Mouse (Mus musculus): Measurements from ENCODE around the gene Scamp4. TPM values are rescaled to one million over a fixed set of nuclear protein-coding genes. Genes with fewer than 3 reads are reported as not detected.

Scamp4 gene
- polyA plus RNA-seq, 1 experiment from 2014 or later = 65.9 TPM

DNA sequence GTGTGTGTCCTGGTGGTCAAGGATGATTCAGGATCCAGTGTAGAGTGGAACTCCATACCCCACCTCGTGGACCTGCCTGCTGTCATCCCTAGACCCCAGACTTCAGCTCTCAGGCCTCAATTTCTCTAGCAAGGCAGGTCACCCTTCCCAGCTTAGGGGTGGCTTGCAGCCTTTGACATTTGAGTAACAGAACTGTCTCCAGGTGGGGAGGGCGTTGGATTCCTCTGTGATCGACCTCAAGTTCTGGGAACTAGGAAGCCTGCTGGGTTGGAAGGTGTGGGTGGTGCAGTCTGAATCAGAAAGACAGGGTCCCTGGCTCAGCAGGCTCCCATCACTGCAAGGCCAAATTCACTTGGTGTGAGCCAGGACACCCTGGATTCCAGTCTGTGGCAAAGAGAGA is 27.8 kb upstream of the Scamp4 start:
- no peak for ATAC-seq (ENCODE audit: insufficient number of reproducible peaks, insufficient read depth, low FRiP score, low read depth)
- Histone ChIP-seq H3K9me3 (ENCODE audit: control insufficient read depth, low read length) (no peaks in the 10 kb centered on the region), H3K27me3 (ENCODE audit: control insufficient read depth, insufficient read depth, low read length) (no peaks in the 10 kb centered on the region), H3K9ac (ENCODE audit: low read length) (peak overlapping the region; percentile 87; the same call in 1 of the 2 replicates), H3K36me3 (ENCODE audit: control insufficient read depth, insufficient read depth, low read length) (no peaks in the 10 kb centered on the region), H3K4me1 (ENCODE audit: control insufficient read depth in 2 of 2, insufficient read depth in 2 of 2, low read length in 2 of 2) (peaks cover 41 to 62% of the 10 kb centered on the region in 2 experiments), H3K4me3 (ENCODE audit: control insufficient read depth in 1 of 2, insufficient read depth in 1 of 2, low read depth in 1 of 2, low read length in 2 of 2) (no peak overlapping the region), H3K4me2 (ENCODE audit: low read length) (peak overlapping the region; percentile 92; the same call in 1 of the 2 replicates), H3K27ac (replicated peaks in 1 of 2; ENCODE audit: control insufficient read depth in 1 of 2, insufficient read depth in 1 of 2, low read depth in 2 of 2, low read length in 2 of 2) (no peak overlapping the region)
- 78% methylated on average over 3 of the region's 3 CpGs for WGBS

DNA sequence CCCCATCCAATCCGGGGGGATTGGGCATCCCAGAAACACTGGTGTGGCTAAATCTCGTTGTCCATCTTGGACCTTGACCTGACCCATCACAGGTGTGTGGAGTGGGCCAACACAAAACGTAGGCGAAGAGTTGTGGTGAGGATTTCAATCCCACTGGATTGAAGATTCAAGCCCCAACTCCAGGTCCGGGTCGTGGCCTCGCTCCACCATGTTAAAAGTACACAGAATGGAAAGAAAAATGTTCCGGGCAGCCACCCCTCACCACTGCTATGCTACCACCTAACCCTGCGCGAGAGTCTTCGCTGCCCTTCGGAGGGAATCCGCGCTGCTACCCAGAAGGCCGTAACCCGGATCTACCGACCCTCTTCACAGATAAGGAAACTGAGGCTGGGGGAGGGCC is 26.7 kb upstream of the Scamp4 start:
- Histone ChIP-seq H3K9me3 (ENCODE audit: control insufficient read depth, low read length) (no peaks in the 10 kb centered on the region), H3K36me3 (ENCODE audit: control insufficient read depth, insufficient read depth, low read length) (peaks cover under 1% of the 10 kb centered on the region; the same call in 1 of the 2 replicates), H3K4me3 (ENCODE audit: control insufficient read depth in 1 of 2, insufficient read depth in 1 of 2, low read depth in 1 of 2, low read length in 2 of 2) (peak overlapping the region; percentile 81 to 87), H3K27ac (replicated peaks in 1 of 2; ENCODE audit: control insufficient read depth in 1 of 2, insufficient read depth in 1 of 2, low read depth in 2 of 2, low read length in 2 of 2) (no peak overlapping the region), H3K4me2 (ENCODE audit: low read length) (peak overlapping the region; percentile 92), H3K27me3 (ENCODE audit: control insufficient read depth, insufficient read depth, low read length) (no peaks in the 10 kb centered on the region), H3K4me1 (ENCODE audit: control insufficient read depth in 2 of 2, insufficient read depth in 2 of 2, low read length in 2 of 2) (peaks cover 31 to 52% of the 10 kb centered on the region in 2 experiments), H3K9ac (ENCODE audit: low read length) (peak overlapping the region; percentile 87)
- ATAC-seq (ENCODE audit: insufficient number of reproducible peaks, insufficient read depth, low FRiP score, low read depth) = no peak
- WGBS = 13% methylated on average over 17 of the region's 17 CpGs

DNA sequence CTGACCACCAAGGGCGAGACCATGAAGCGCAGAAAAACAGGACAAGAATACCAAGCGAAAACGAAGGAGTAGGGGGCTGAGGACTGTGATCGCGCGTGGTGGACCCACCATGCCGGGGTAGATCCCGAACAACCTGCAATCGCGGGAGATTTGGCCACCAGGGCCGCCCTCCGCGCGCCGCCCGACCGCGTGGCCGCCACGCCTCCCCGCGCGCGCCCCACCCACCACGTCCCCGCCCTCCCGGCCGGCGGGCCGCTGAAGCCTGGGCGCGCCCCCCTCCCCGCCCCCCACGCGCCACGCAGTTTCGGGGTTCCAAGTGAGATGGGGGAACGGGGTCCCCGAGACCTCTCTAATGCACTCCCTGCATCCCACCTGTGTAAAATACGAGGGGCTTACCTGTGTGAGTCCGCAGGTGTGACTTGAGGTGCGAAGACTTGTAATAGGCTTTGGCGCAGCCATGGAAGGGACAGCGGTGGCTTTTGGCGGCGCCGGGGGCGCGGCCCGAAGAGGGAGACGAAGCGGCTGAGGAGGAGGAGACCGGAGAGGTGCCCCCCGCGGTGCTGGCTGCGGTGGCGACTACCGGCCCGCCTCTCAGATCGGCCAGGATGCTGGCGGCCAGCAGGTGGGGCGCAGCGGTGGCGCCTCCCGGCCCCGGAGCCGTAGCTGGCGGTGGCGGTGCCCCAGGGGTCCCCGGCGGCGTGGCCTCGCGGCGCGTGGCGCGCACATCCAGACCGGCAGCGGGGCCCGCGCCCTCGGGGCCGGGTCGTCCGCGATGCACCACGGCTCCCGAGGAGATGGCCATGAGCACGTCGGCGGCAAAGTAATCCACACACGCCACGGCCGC is 26.1 kb upstream of the Scamp4 start:
- peaks cover 3% of the 10 kb centered on the region; the same call in 1 of the 2 replicates for H3K36me3 ChIP-seq (ENCODE audit: control insufficient read depth, insufficient read depth, low read length)
- peak overlapping the region; percentile 72 to 92 for H3K27ac ChIP-seq (replicated peaks in 1 of 2; ENCODE audit: control insufficient read depth in 1 of 2, insufficient read depth in 1 of 2, low read depth in 2 of 2, low read length in 2 of 2)
- no peaks in the 10 kb centered on the region for H3K27me3 ChIP-seq (ENCODE audit: control insufficient read depth, insufficient read depth, low read length)
- H3K9me3 ChIP-seq (ENCODE audit: control insufficient read depth, low read length) = no peaks in the 10 kb centered on the region
- peak overlapping the region; percentile 81 to 87 for H3K4me3 ChIP-seq (ENCODE audit: control insufficient read depth in 1 of 2, insufficient read depth in 1 of 2, low read depth in 1 of 2, low read length in 2 of 2)
- peak overlapping the region; percentile 92 for H3K4me2 ChIP-seq (ENCODE audit: low read length)
- ATAC-seq (ENCODE audit: insufficient number of reproducible peaks, insufficient read depth, low FRiP score, low read depth) = no peak
- H3K4me1 ChIP-seq (ENCODE audit: control insufficient read depth in 2 of 2, insufficient read depth in 2 of 2, low read length in 2 of 2) = peaks cover 25 to 45% of the 10 kb centered on the region in 2 experiments
- WGBS = under 1% methylated on average over 77 of the region's 96 CpGs
- peak overlapping the region; percentile 87 for H3K9ac ChIP-seq (ENCODE audit: low read length)

DNA sequence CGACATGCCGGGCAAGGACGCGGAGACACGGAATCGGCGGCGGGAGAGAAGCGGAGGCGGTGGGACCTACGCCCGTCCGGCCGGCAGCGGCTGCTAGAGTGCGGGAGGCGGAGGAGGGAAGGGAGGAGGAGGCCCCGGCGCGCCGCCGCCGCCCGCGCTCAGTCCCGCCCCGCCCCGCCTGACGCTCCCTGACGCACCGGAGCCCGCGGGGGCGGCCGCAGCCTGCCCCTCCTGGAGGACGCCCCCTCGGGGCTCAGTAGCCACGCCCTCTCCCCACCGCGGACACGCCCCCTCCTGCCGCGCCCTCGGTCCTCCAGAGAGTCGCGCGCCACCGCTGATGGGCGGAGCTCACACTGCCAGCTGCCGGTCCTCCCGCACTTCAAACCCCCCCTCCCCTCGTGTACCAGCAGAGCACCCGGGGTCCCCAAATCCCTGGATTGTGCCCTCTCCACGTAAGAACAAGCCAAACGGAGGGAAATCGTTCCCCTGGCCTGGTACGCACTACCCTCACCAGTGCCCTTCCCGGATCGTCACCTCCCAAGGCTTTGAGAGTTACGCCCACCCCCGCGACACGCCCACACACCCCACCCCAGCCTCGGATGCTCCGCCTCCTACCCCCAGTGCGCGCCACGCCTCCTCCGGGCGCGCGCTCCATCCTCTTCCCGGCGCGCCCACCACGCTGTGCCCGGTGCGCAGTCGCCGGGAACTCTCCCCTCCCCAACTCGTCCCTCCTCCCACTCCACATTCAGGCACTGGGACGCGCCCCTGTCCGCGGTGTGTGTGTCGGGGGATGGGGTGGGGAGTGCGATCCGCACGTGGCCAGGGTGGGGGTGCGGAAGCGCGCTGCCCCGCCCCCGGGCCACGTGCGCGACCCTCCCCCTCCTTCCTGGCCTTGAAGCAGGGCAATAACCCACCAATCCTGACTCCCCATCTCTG is 25.2 kb upstream of the Scamp4 start, which contains the start of gene Klf16:
Gene Klf16, minus strand, starts transcription at position 127 of the 936 bp plus-strand sequence.
- Histone ChIP-seq H3K36me3 (ENCODE audit: control insufficient read depth, insufficient read depth, low read length) (peaks cover 11% of the 10 kb centered on the region; the same call in 1 of the 2 replicates), H3K4me1 (ENCODE audit: control insufficient read depth in 2 of 2, insufficient read depth in 2 of 2, low read length in 2 of 2) (peaks cover 22 to 39% of the 10 kb centered on the region in 2 experiments), H3K27ac (replicated peaks in 1 of 2; ENCODE audit: control insufficient read depth in 1 of 2, insufficient read depth in 1 of 2, low read depth in 2 of 2, low read length in 2 of 2) (peak within 1 kb of the TSS; percentile 83 to 92), H3K9ac (ENCODE audit: low read length) (peak within 1 kb of the TSS; percentile 87), H3K4me2 (ENCODE audit: low read length) (peak within 1 kb of the TSS; percentile 92), H3K9me3 (ENCODE audit: control insufficient read depth, low read length) (no peaks in the 10 kb centered on the region), H3K4me3 (ENCODE audit: control insufficient read depth in 1 of 2, insufficient read depth in 1 of 2, low read depth in 1 of 2, low read length in 2 of 2) (peak within 1 kb of the TSS; percentile 81 to 87), H3K27me3 (ENCODE audit: control insufficient read depth, insufficient read depth, low read length) (no peaks in the 10 kb centered on the region)
- ATAC-seq (ENCODE audit: insufficient number of reproducible peaks, insufficient read depth, low FRiP score, low read depth) = peak; percentile 84
- under 1% methylated on average over 71 of the region's 97 CpGs for WGBS

DNA sequence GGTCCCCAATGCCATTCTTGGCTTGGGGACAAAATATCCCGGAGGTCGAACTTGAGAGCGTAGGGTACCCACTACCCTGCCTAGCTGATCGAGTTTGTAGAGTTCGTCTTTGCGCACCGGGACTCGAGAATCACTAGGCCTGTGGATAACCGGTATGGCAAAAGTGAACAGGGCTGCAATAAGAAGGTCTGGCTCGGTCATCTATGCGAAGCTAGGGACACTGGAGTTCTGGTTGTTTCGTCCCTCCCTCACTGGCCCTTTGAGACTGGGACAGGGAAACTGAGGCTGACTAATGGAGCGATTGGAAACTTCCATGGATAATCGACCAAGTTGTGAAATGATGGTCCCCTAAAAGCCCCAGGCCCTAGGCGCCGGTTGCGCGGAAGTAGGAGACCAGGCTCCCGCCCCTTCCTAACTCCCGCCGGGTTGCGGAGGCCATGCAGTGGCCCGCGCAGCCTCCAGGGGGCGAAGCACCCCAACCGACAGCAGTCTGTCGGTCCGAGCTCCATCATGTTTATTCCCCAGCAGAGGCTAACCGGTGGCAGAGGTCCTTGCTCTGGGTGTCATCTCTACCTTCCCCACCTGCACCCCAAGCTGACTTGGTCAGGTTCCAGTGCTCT is 24.4 kb upstream of the Scamp4 start:
- H3K27me3 ChIP-seq (ENCODE audit: control insufficient read depth, insufficient read depth, low read length) = no peaks in the 10 kb centered on the region
- under 1% methylated on average over 29 of the region's 29 CpGs for WGBS
- peak overlapping the region; percentile 87 for H3K9ac ChIP-seq (ENCODE audit: low read length)
- peaks cover 22 to 35% of the 10 kb centered on the region in 2 experiments for H3K4me1 ChIP-seq (ENCODE audit: control insufficient read depth in 2 of 2, insufficient read depth in 2 of 2, low read length in 2 of 2)
- no peaks in the 10 kb centered on the region for H3K9me3 ChIP-seq (ENCODE audit: control insufficient read depth, low read length)
- peak overlapping the region; percentile 92 for H3K4me2 ChIP-seq (ENCODE audit: low read length)
- H3K36me3 ChIP-seq (ENCODE audit: control insufficient read depth, insufficient read depth, low read length) = peaks cover 17% of the 10 kb centered on the region
- H3K27ac ChIP-seq (replicated peaks in 1 of 2; ENCODE audit: control insufficient read depth in 1 of 2, insufficient read depth in 1 of 2, low read depth in 2 of 2, low read length in 2 of 2) = peak overlapping the region; percentile 83 to 92
- H3K4me3 ChIP-seq (ENCODE audit: control insufficient read depth in 1 of 2, insufficient read depth in 1 of 2, low read depth in 1 of 2, low read length in 2 of 2) = peak overlapping the region; percentile 81 to 87
- ATAC-seq (ENCODE audit: insufficient number of reproducible peaks, insufficient read depth, low FRiP score, low read depth) = 0 out of 2 replicates have a peak, but pooled peaks have one; percentile 22

DNA sequence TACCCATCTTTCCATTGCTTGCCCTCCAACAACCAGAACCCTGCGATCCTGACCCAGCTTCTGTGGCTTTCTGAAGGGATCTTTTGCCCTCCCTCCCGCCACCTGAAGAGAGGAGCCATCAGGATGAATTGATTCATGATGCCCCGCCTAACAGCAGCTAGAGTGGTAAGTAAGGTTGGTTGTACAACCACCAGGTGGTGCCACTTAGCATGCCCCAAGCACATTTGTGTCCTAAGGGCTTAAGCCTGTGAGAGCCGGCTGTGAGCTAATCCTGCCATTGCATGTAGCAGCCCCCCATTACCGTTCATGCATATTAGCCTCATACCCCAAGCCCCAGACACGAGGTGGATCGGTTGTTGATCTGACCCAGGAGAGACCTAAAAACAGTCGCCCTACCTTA is 23.8 kb upstream of the Scamp4 start:
- H3K9ac ChIP-seq (ENCODE audit: low read length) = peak overlapping the region; percentile 87; the same call in 1 of the 2 replicates
- no peak for ATAC-seq (ENCODE audit: insufficient number of reproducible peaks, insufficient read depth, low FRiP score, low read depth)
- peak overlapping the region; percentile 20 to 87; a peak in 2 of 4 replicates for H3K4me3 ChIP-seq (ENCODE audit: control insufficient read depth in 1 of 2, insufficient read depth in 1 of 2, low read depth in 1 of 2, low read length in 2 of 2)
- no peaks in the 10 kb centered on the region for H3K27me3 ChIP-seq (ENCODE audit: control insufficient read depth, insufficient read depth, low read length)
- H3K27ac ChIP-seq (replicated peaks in 1 of 2; ENCODE audit: control insufficient read depth in 1 of 2, insufficient read depth in 1 of 2, low read depth in 2 of 2, low read length in 2 of 2) = peak overlapping the region; percentile 36 to 92; a peak in 3 of 4 replicates
- H3K4me1 ChIP-seq (ENCODE audit: control insufficient read depth in 2 of 2, insufficient read depth in 2 of 2, low read length in 2 of 2) = peaks cover 19 to 30% of the 10 kb centered on the region in 2 experiments
- H3K9me3 ChIP-seq (ENCODE audit: control insufficient read depth, low read length) = no peaks in the 10 kb centered on the region
- H3K36me3 ChIP-seq (ENCODE audit: control insufficient read depth, insufficient read depth, low read length) = peaks cover 24% of the 10 kb centered on the region
- 11% methylated on average over 8 of the region's 8 CpGs for WGBS
- H3K4me2 ChIP-seq (ENCODE audit: low read length) = peak overlapping the region; percentile 92

DNA sequence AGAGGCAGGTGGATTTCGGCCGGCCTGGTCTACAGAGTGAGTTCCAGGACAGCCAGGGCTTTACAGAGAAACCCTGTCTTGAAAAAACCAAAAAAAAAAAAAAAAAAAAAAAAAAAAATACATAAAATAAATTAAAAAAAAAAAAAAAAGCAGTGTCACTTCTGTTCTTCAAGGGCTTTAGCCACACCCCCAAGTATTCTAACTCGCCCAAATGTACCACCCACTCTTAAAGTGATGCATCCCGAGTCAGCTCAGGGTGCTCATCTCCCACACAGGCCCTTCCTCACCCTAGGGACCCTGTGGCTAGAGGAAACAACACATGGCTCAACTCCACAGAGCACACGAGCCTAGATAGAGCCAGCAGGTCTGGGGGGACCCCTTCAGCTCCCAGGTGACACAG is 19.6 kb upstream of the Scamp4 start:
- H3K27ac ChIP-seq (replicated peaks in 1 of 2; ENCODE audit: control insufficient read depth in 1 of 2, insufficient read depth in 1 of 2, low read depth in 2 of 2, low read length in 2 of 2) = no peak overlapping the region
- peaks cover 18 to 22% of the 10 kb centered on the region in 2 experiments; a peak in 3 of 4 replicates for H3K4me1 ChIP-seq (ENCODE audit: control insufficient read depth in 2 of 2, insufficient read depth in 2 of 2, low read length in 2 of 2)
- ATAC-seq (ENCODE audit: insufficient number of reproducible peaks, insufficient read depth, low FRiP score, low read depth) = no peak
- 84% methylated on average over 5 of the region's 5 CpGs for WGBS
- H3K4me2 ChIP-seq (ENCODE audit: low read length) = no peak overlapping the region
- no peaks in the 10 kb centered on the region for H3K9me3 ChIP-seq (ENCODE audit: control insufficient read depth, low read length)
- H3K36me3 ChIP-seq (ENCODE audit: control insufficient read depth, insufficient read depth, low read length) = peaks cover 42% of the 10 kb centered on the region
- H3K27me3 ChIP-seq (ENCODE audit: control insufficient read depth, insufficient read depth, low read length) = no peaks in the 10 kb centered on the region
- no peak overlapping the region for H3K9ac ChIP-seq (ENCODE audit: low read length)
- no peak overlapping the region for H3K4me3 ChIP-seq (ENCODE audit: control insufficient read depth in 1 of 2, insufficient read depth in 1 of 2, low read depth in 1 of 2, low read length in 2 of 2)

All from heart, embryonic 14.5 days (tissue).